In the genomic region with DNA sequence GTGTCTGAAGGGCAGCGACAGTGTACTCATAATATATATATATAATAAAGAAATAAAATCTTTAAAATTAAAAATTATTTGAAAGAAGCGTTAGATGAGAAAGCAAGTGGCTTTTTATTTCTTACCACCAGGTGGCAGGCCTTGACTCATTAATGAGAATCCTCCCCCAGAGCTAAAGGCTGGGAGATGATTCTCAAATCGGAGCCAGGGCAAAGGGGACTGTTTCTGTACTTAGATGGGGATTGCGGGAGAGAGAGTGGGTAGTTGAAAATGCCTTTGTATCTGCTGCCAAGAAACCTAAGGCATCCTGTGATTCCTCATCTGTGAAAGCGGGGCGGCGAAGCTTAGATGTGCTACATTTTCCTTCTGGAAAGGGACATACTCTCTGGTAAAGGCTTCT, we compare ENCODE assay signal across 9 mouse cellular contexts. TPM values are rescaled to one million over a fixed set of nuclear protein-coding genes. Genes with fewer than 3 reads are reported as not detected.
DNase-seq lines count a peak whose midpoint lies in the region; TF ChIP-seq lines count a peak whose summit lies in the region.
"Had no signal": no experiment of that assay in that cellular context is flagged by ENCODE, and none has a peak within 500 bp of the region (broad histone marks: within the 10 kb centered on the region; RNA-seq: fewer than 3 reads in every experiment).

No protein-coding gene starts in this region.

- H3K4me1 ChIP-seq in spleen, adult 2 months (ENCODE audit: control insufficient read depth, insufficient read depth, insufficient read length) = peaks cover 8% of the 10 kb centered on the region; the same call in 1 of the 2 replicates
- H3K4me1 ChIP-seq in lung, adult 2 months (ENCODE audit: control insufficient read depth, insufficient read depth, low read length) = peaks cover 3% of the 10 kb centered on the region

- H3K4me3 ChIP-seq in spleen, adult 2 months (ENCODE audit: extremely low read depth, insufficient read depth, insufficient read length) = no peak overlapping the region
- H3K4me3 ChIP-seq in lung, adult 2 months (replicated peaks; ENCODE audit: extremely low read depth, low read depth, low read length) = no peak overlapping the region
- H3K4me3 ChIP-seq: myocyte had no signal

- peak; percentile 32; the same call in 1 of the 2 replicates for TF ChIP-seq CTCF in spleen, adult 2 months (IDR thresholded peaks at IDR 0.05; ENCODE audit: extremely low read depth, insufficient read depth, insufficient read length, insufficient replicate concordance)
- TF ChIP-seq CTCF in lung, adult 2 months (IDR thresholded peaks at IDR 0.05; ENCODE audit: insufficient read depth, low read length) = peak; percentile 4; the same call in 1 of the 2 replicates

- TF ChIP-seq POLR2A in spleen, adult 2 months (IDR thresholded peaks at IDR 0.05; ENCODE audit: low read depth, low read length) = no peak
- no peak for TF ChIP-seq POLR2A in lung, adult 2 months (IDR thresholded peaks at IDR 0.05; ENCODE audit: borderline replicate concordance, extremely low read depth, low read depth, low read length)

- WGBS in spleen, adult 2 months = 34% methylated on average over 7 of the region's 7 CpGs
- WGBS in lung, adult 2 months = 19% methylated on average over 7 of the region's 7 CpGs

- H3K27ac ChIP-seq in spleen, adult 2 months (ENCODE audit: insufficient read depth, low read length) = no peak overlapping the region

- no peaks in the 10 kb centered on the region for H3K36me3 ChIP-seq in spleen, adult 2 months (ENCODE audit: control insufficient read depth, insufficient read depth, low read length)

- DNase-seq in adrenal gland, adult 18-20 months (ENCODE audit: low spot score in 2 of 2) = peak; percentile 28 to 34
- DNase-seq in adrenal gland, adult 8-10 months = no peak
- DNase-seq in spleen, adult 2 months (ENCODE audit: low read depth in 1 of 2, low spot score in 2 of 2) = peak; percentile 15 to 37
- no peak for DNase-seq in spleen, postnatal 4 days (ENCODE audit: low spot score in 2 of 2)
- DNase-seq in cerebellum, postnatal 10 days = peak; percentile 75 to 84
- DNase-seq in induced T-regulatory cell, adult 2 months (ENCODE audit: low read depth) = peak; percentile 67
- peak; percentile 29 for DNase-seq in lung, adult 2 months
- peak; percentile 55 to 59 for DNase-seq in right cerebral cortex, adult 2 months (ENCODE audit: low spot score in 2 of 2)

- peaks cover 22% of the 10 kb centered on the region for H3K27me3 ChIP-seq in spleen, adult 2 months (ENCODE audit: control insufficient read depth, insufficient read depth, low read length)

RNA-seq across cellular contexts. Expression of a gene that starts 26.4 kb away (rescaled TPM):
- total RNA-seq in adrenal gland, adult 18-20 months (2021) = 10 to 100 TPM; 21.1 to 24.0 TPM
- 10 to 100 TPM; 17.2 to 33.2 (median 22.6) TPM for total RNA-seq in adrenal gland, adult 8-10 months (2022)
- 18.6 and 21.8 TPM in 2 replicates for polyA plus RNA-seq in spleen, adult 2 months (2012; rRNA removed)
- polyA plus RNA-seq in lung, adult 2 months (2012; rRNA removed) = 22.9 and 28.5 TPM in 2 replicates

RNA-seq across cellular contexts. Expression of a gene that starts 29.7 kb away (rescaled TPM):
- 1 to 10 TPM in 1 of 2 experiments, under 1 TPM in 1; 0.64 to 1.7 TPM for total RNA-seq in adrenal gland, adult 18-20 months (2021)
- 1 to 10 TPM; 1.3 to 2.1 (median 1.7) TPM for total RNA-seq in adrenal gland, adult 8-10 months (2022)
- 0.81 and 1.0 TPM in 2 replicates for polyA plus RNA-seq in spleen, adult 2 months (2012; rRNA removed)
- polyA plus RNA-seq in lung, adult 2 months (2012; rRNA removed) = 0.07 and 0.22 TPM in 2 replicates

Comparison
In these comparisons a context has a peak if more than half of its experiments do, and no peak if none do; other contexts are left out.
1. DNase-seq: peak in adrenal gland, adult 18-20 months (2 of 2), spleen, adult 2 months (2 of 2), cerebellum, postnatal 10 days (2 of 2), induced T-regulatory cell, adult 2 months (single experiment), lung, adult 2 months (single experiment) and right cerebral cortex, adult 2 months (2 of 2); none in adrenal gland, adult 8-10 months (single experiment) and spleen, postnatal 4 days (0 of 2).